Mouse (Mus musculus) lung, postnatal 36 days (tissue): ENCODE results near the gene Mex3a.
A peak's percentile ranks its signal among the peaks of the same experiment; 100 is the strongest.
"Not testable (repeated sequence)": the region's sequence is repeated elsewhere in the genome, so short reads cannot be mapped to it uniquely, and the experiment has no call there.

Experiments used
- DNase-seq: peaks from one replicate; pipeline ENCODE4 v3.0.0; 2022; ENCODE audit warnings: mixed read lengths

Mex3a gene

GRCm38 (mm10) chr3:88572835-88573234 is 40.6 kb downstream of the Mex3a start:
- DNase-seq: no peak

DNA sequence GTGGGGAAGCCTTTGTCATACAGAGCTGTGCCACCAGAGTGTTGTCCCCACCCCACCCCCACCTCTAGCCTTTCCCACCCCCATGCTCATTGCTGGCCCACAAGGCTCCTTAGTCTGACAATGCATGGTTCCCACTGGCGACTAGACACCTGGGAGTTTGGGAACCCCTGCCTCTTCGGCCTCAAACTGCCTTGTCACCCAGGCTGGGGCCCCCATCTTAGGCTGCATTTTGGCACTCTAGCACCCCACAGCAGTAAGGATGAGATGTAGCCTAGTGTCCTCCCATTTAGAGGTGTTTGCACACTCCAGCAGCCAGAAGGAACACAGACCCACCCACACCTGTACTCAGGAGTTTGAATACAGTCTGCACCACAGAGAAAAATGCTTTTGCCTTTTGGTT is 41.6 kb downstream of the Mex3a start:
- DNase-seq: no peak

DNA sequence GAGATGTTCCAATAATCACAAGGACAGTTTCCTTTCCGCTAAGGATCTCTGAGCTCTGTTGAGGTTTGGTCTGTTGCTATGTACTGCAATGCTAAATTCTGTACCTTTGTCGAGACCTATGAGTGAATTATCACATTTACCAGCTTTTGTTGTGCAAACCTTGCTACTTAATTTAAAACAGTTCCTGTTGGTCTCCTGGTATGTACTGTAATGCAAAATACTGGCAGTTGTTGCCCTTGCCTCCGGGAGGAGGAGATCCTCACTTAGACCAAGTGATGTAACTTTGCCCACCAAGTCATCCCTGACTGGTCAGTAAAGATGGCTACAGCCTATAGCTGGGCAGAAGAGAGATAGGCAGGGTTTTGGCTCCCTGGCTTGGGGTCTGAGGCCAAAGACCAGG is 43.3 kb downstream of the Mex3a start, which contains the start of gene Ssr2:
TSS of gene Ssr2 (plus strand) at position 337 of the 400 bp plus-strand sequence.
- no peak for DNase-seq

DNA sequence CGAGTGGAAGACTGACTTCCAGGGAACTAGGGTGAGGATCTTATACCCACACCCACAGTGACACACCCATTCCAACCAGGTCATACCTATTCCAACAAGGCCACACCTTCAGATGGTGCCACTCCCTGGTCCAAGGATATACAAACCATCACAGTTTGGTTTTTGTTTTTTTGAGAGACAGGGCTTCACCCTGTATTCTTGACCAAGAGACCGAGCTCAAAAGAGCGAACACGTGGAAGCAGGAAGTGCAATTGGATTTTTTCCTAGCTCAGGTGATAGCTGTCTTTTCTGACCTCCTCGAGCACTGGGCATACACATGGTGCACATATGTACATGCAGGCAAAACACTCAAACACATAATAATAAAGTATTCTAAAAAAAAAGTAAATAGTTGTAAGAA is 45.7 kb downstream of the Mex3a start:
- DNase-seq: not testable (repeated sequence)

GRCm38 (mm10) chr3:88578498-88579424 is 46.6 kb downstream of the Mex3a start:
- DNase-seq: no peak

GRCm38 (mm10) chr3:88579454-88580117 is 47.4 kb downstream of the Mex3a start:
- peak; percentile 90 for DNase-seq

GRCm38 (mm10) chr3:88585769-88586168 is 53.6 kb downstream of the Mex3a start:
- peak; percentile 54 for DNase-seq

DNA sequence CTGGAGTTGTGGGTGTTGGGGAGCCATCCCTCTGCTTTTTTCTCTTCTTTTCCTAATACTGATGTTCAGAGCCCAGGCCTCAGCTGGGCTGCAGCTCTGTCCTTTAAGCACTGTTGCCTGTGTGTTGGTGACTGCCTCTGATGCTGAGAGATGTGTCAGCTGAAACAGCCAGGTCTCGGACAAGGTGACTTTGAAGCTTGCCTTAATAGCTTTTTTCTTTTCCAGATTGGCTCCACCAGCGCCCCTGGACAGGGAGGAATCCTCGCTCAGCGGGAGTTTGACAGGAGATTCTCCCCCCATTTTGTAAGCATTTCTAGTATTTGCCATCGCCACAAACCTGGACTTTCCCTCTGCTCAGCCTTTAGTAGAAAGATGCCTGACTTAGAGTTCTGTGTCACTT is 54.4 kb downstream of the Mex3a start:
- no peak for DNase-seq

GRCm38 (mm10) chr3:88590246-88590645 is 58.1 kb downstream of the Mex3a start:
- DNase-seq: no peak
